Mouse (Mus musculus) C2C12 (cell line): Measurements from ENCODE around the gene Cep164. TPM values are rescaled to one million over a fixed set of nuclear protein-coding genes. Genes with fewer than 3 reads are reported as not detected.

Source experiments
- H3K27me3 ChIP-seq: one replicate; pipeline ENCODE4 v1.6.1; 2011; ENCODE audit not compliant: control insufficient read depth, insufficient read depth, insufficient read length
- H3K36me3 ChIP-seq: one replicate; pipeline ENCODE4 v1.6.1; 2011; ENCODE audit not compliant: control insufficient read depth, insufficient read depth
- H3K4me3 ChIP-seq: one replicate; pipeline ENCODE4 v1.5.1; 2011; ENCODE audit warnings: mild to moderate bottlenecking, control low read depth; ENCODE audit not compliant: poor library complexity, insufficient read depth, severe bottlenecking
- H3K79me2 ChIP-seq: one replicate; pipeline ENCODE4 v1.6.1; 2011; ENCODE audit not compliant: control insufficient read depth, insufficient read depth
- H3K79me3 ChIP-seq: one replicate; pipeline ENCODE4 v1.6.1; 2011; ENCODE audit warnings: low read depth, control low read depth
- H3ac ChIP-seq: one replicate; pipeline ENCODE3; 2011; ENCODE audit warnings: low read depth; ENCODE audit not compliant: control insufficient read depth, insufficient read length
- CEBPB ChIP-seq: IDR thresholded peaks from one replicate; pipeline ENCODE4 v1.6.1; 2011; ENCODE audit warnings: low read depth, mild to moderate bottlenecking, control low read depth, moderate library complexity
- CTCF ChIP-seq: IDR thresholded peaks from one replicate; pipeline ENCODE4 v1.5.1; 2011; ENCODE audit not compliant: control insufficient read depth, insufficient read depth, insufficient read length
- FOSL1 ChIP-seq: IDR thresholded peaks from one replicate; pipeline ENCODE4 v1.8.0; 2011; ENCODE audit warnings: mild to moderate bottlenecking, low read length; ENCODE audit not compliant: poor library complexity, insufficient read depth, severe bottlenecking
- MAX ChIP-seq: IDR thresholded peaks from one replicate; pipeline ENCODE4 v1.6.1; 2011; ENCODE audit warnings: mild to moderate bottlenecking, control low read depth
- MYOD1 ChIP-seq: IDR thresholded peaks from one replicate; pipeline ENCODE4 v1.6.1; 2011; ENCODE audit warnings: low read depth; ENCODE audit not compliant: control insufficient read depth, insufficient read length
- MYOG ChIP-seq: IDR thresholded peaks from one replicate; pipeline ENCODE4 v1.6.1; 2011; ENCODE audit not compliant: control insufficient read depth, insufficient read length; ENCODE audit errors: extremely low read depth
- USF1 ChIP-seq: IDR thresholded peaks from one replicate; pipeline ENCODE4 v1.6.1; 2011; ENCODE audit warnings: low read depth, mild to moderate bottlenecking, control low read depth, moderate library complexity
- polyA plus RNA-seq: library from polyadenylated mRNA; unstranded; fragments of >200 nt; fragmentation: generic; extraction: Trizol; gene quantifications from one replicate; pipeline ENCODE4 v1.2.1, GENCODE M21; 2012; ENCODE audit warnings: missing spikeins

The Cep164 gene
- polyA plus RNA-seq, 1 experiment = 12.7 TPM

DNA sequence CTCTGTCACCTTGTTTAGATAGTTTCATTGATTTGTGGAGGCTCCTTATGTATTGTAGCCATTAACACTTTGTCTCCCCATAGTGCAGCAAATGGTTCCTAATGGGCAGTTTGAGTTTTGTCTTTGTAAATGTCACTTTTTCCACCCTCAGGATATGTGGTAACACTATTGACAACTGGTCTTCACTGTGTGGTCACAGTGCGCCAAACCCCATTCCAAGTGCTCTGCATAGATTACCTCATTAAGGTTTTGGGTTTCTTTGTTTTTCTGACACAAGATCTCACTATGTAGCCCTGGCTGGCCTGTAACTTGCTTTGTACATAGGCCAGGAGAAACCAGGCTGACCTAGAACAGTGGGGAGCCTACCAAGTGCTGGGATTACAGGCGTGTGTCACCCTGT lies 4.4 kb upstream of the Cep164 start:
- no peaks in the 10 kb centered on the region for H3K79me3 ChIP-seq
- H3ac ChIP-seq = no peak overlapping the region
- H3K27me3 ChIP-seq = no peaks in the 10 kb centered on the region
- TF ChIP-seq CTCF = no peak
- H3K4me3 ChIP-seq = no peak overlapping the region
- no peaks in the 10 kb centered on the region for H3K36me3 ChIP-seq
- peaks cover 2% of the 10 kb centered on the region for H3K79me2 ChIP-seq

DNA sequence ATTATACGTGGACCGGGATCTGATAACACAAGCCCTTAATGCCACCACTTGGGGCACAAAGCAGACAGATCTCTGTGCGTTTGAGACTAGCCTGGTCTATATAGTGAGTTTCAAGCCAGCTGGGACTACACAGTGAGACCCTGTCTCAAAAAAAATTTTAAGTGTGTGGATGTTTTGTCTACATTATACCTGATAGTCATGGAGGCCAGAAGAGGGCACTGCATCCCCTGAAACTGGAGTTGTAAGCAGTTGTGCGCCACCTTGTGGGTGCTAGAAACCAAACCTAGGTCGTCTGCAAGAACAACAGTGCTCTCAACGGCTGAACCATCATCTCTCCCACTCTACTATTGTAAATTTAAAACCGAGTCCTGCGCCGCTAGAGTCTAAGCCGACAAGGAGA lies 616 bp upstream of the Cep164 start:
- no peak overlapping the region for H3K4me3 ChIP-seq
- H3K79me3 ChIP-seq = no peaks in the 10 kb centered on the region

DNA sequence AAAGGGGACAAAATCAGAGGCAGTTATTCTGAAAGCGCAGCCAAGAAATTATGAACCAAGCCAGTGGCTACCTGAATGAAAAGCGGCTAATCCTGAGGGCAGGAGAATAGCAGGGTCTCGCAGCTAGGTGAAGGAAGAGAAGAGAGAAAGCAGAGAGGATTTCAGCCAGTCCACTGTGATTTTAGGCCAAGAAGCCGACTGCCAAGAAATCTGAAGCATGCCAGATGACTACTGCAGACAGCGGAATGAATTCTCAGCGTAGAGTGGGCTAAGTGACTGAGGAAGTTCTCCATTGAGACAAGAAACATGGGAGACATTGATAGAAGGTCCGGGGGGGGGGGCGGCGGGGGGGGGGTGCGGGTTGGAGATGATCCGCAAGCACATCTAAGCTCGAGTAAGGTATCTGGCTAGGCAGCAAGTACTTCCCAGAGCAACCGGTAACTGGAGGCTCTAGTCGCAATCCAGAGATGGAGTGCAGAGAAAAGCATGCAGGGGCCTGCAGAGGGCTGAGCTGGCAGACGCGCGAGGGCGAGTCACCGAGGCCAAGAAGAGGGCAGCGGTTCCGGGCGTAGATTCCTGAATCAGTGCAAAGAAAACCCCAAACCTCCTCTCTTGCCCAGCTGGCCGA lies 714 bp downstream of the Cep164 start:
- no peaks in the 10 kb centered on the region for H3K27me3 ChIP-seq
- H3K36me3 ChIP-seq = peaks cover 1% of the 10 kb centered on the region
- no peaks in the 10 kb centered on the region for H3K79me3 ChIP-seq
- peak overlapping the region; percentile 60 for H3K4me3 ChIP-seq
- peaks cover 7% of the 10 kb centered on the region for H3K79me2 ChIP-seq
- TF ChIP-seq CTCF (no peak), CEBPB (no peak), MAX (no peak), MYOD1 (no peak), FOSL1 (no peak), MYOG (no peak), USF1 (no peak)
- peak overlapping the region; percentile 72 for H3ac ChIP-seq

More for the DNA sequence above, 616 bp upstream of the Cep164 start:
- TF ChIP-seq CTCF (peak; percentile 79), MYOG (no peak)
- Histone ChIP-seq H3K27me3 (no peaks in the 10 kb centered on the region), H3K79me2 (peaks cover 7% of the 10 kb centered on the region), H3ac (no peak overlapping the region), H3K36me3 (no peaks in the 10 kb centered on the region)

DNA sequence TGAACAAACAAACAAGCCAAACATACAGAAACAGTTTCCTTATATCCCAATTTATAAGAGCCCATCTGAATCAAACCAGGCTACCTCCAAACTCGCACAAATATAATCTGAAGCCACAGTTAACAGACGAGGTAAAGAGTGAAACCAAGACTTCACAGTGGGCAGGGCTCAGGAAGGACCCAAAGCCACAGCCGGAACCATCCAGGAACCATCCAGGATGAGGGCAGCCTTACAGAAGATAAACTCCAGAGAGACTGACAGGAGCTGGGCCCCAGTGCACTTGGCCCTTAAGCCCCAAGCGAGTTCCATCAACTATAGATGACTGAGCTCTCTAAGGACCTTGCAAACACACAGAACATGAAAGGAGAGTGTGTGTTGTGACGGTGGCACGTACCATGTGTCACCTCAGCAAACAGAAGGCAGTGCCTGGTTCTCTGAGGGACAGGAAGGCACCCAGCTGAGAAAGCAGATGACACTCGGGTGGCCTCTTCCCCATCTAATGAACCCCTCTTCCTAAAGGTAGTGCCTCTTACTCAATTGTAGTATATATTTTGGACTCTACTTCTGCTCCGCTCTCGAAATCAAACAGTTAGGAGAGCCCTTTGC lies 10.0 kb downstream of the Cep164 start:
- Histone ChIP-seq H3ac (no peak overlapping the region), H3K36me3 (peaks cover 12% of the 10 kb centered on the region), H3K27me3 (no peaks in the 10 kb centered on the region), H3K79me3 (no peaks in the 10 kb centered on the region), H3K4me3 (no peak overlapping the region), H3K79me2 (no peaks in the 10 kb centered on the region)
- TF ChIP-seq MYOG = no peak
- TF ChIP-seq USF1 = no peak
- TF ChIP-seq MAX = no peak
- TF ChIP-seq CEBPB = no peak
- no peak for TF ChIP-seq CTCF
- TF ChIP-seq MYOD1 = no peak
- no peak for TF ChIP-seq FOSL1

DNA sequence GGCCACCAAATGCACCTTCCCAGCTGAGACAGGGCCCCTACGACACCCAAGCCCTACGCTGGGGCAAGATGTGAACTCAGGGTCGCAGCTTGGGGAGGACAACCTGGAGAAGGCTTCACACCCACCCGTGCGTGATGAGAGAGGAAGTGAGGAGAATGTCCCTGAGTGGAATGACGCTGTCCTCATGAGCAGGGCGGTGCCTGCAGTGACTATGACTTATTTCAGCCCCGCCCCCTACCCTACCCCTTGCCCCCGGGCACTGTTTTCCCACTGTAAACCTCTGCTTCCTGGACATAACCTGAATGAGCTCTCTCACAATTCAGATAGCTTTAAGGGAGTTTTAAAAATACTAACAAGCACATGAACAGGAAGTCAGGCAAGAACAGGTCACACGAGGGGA lies 13.0 kb downstream of the Cep164 start:
- TF ChIP-seq FOSL1 = no peak
- TF ChIP-seq CEBPB = no peak
- no peak for TF ChIP-seq CTCF
- TF ChIP-seq MYOD1 = no peak
- TF ChIP-seq USF1 = no peak
- no peak for TF ChIP-seq MYOG
- no peak for TF ChIP-seq MAX
- no peak overlapping the region for H3ac ChIP-seq

DNA sequence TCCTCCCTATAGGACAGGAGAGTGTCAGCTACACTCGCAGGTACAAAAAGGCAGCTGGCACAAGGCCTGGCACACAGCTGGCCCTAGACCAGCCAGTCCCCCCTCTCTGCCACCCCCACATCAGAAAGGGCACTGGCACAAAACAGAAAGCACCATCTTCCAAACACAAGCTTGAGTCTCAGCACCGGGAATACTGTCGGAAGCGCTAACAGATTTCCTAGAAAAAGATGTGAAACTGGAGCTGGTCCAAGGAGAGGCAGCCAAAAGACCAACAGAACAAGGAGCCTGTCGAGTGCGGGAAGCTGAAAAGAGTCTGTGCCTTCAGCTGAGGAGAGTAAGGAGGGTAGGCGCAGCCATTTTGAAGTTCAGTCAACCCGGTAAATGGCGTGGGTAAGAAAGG lies 13.4 kb downstream of the Cep164 start:
- Histone ChIP-seq H3K4me3 (no peak overlapping the region), H3K36me3 (peaks cover 8% of the 10 kb centered on the region), H3K27me3 (no peaks in the 10 kb centered on the region), H3K79me2 (no peaks in the 10 kb centered on the region), H3K79me3 (no peaks in the 10 kb centered on the region), H3ac (no peak overlapping the region)
- no peak for TF ChIP-seq FOSL1
- TF ChIP-seq CEBPB = no peak
- no peak for TF ChIP-seq MYOG
- no peak for TF ChIP-seq MYOD1
- no peak for TF ChIP-seq CTCF
- TF ChIP-seq USF1 = no peak
- no peak for TF ChIP-seq MAX

More for the DNA sequence above, 13.0 kb downstream of the Cep164 start:
- Histone ChIP-seq H3K27me3 (no peaks in the 10 kb centered on the region), H3K79me3 (no peaks in the 10 kb centered on the region), H3K4me3 (no peak overlapping the region), H3K79me2 (no peaks in the 10 kb centered on the region), H3K36me3 (peaks cover 8% of the 10 kb centered on the region)
